Mouse (Mus musculus): ENCODE measurements around the gene Rtp1.

The Rtp1 gene

GRCm38 (mm10) chr16:23456534-23456933 lies 27.6 kb downstream of the Rtp1 start:
- DNase-seq = no peak

GRCm38 (mm10) chr16:23457338-23457737 lies 28.4 kb downstream of the Rtp1 start:
- peak; percentile 11 for DNase-seq

GRCm38 (mm10) chr16:23458906-23459588 lies 30.1 kb downstream of the Rtp1 start:
- DNase-seq = no peak

- no peak for DNase-seq
Measured at GRCm38 (mm10) chr16:23463671-23464347, 34.9 kb downstream of the Rtp1 start.

- no peak for DNase-seq
Measured at GRCm38 (mm10) chr16:23471551-23471950, 42.6 kb downstream of the Rtp1 start.

GRCm38 (mm10) chr16:23472046-23472445 lies 43.1 kb downstream of the Rtp1 start:
- no peak for DNase-seq

- no peak for DNase-seq
Measured at GRCm38 (mm10) chr16:23475651-23476050, 46.7 kb downstream of the Rtp1 start.

- no peak for DNase-seq
Measured at GRCm38 (mm10) chr16:23476598-23476997, 47.7 kb downstream of the Rtp1 start.

GRCm38 (mm10) chr16:23479872-23480603 lies 51.1 kb downstream of the Rtp1 start:
- no peak for DNase-seq

GRCm38 (mm10) chr16:23482218-23482617 lies 53.3 kb downstream of the Rtp1 start:
- no peak for DNase-seq

GRCm38 (mm10) chr16:23482846-23483245 lies 53.9 kb downstream of the Rtp1 start:
- no peak for DNase-seq

GRCm38 (mm10) chr16:23483292-23483691 lies 54.4 kb downstream of the Rtp1 start:
- DNase-seq = no peak

All from thymus, postnatal 25 days (tissue).